Mouse (Mus musculus): ENCODE measurements around the gene Cwc22.
"Not testable (repeated sequence)": the region's sequence is repeated elsewhere in the genome, so short reads cannot be mapped to it uniquely, and the experiment has no call there.

Cwc22 gene

DNA sequence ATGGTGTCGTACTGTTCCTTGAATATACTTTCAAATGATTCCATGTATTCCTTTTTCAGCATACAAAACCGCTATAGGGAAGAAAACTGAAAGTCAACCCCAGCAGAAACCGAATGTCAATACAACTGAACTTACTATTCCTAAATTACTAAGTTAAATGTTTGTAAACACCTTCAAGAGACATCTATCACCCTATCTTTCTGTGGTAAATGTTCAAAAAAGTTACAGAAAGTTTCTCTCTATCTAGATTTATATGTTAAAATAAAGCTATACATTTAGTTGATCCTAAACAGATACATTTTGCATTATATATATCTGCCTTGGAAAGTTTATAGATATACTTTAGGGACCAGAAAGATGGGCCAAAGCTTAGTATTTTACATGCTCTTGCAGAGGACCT is 39.0 kb downstream of the Cwc22 start:
- in situ Hi-C loops (cut with MboI; ENCODE audit: unreplicated experiment in 2 of 2) = no loop called here

DNA sequence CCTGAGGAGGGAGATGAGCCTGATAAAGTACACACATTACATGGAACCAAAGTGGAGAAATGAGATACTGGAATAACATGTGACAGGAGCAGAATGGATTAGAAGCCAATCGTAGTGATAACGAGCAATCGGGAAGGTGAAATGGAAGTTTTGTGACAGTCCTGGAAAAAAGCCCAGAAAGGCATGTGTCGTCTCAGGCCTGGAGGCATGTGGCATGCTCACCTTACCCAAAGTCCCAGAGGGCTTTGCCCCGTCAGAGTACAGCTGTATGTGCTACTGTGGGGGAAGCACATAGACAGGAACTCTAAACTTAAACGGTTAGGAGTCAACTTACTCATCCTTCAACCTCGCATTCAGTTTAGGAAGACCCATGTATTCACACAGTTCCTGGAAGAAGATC is 41.2 kb downstream of the Cwc22 start:
- in situ Hi-C loops (cut with MboI; ENCODE audit: unreplicated experiment in 2 of 2) = no loop called here

DNA sequence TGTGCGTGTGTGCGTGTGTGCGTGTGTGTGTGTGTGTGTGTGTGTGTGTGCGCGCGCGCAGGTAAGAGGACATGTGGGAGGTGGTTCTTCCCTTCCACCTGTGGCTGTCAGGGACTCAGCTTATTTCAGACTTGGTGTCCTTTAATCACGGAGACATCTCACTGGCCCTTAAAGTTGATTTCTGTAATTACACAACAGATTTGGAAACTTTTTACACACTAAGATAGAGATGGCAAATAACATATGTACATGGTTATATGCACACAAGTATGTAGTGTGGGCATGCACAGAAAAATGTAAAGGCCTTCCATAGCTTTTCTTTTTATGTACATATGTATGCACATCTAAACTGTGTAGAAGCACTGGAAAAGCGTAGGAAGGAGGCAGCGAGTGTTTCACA is 41.7 kb downstream of the Cwc22 start:
- in situ Hi-C loops (cut with MboI; ENCODE audit: unreplicated experiment in 2 of 2) = no loop called here

DNA sequence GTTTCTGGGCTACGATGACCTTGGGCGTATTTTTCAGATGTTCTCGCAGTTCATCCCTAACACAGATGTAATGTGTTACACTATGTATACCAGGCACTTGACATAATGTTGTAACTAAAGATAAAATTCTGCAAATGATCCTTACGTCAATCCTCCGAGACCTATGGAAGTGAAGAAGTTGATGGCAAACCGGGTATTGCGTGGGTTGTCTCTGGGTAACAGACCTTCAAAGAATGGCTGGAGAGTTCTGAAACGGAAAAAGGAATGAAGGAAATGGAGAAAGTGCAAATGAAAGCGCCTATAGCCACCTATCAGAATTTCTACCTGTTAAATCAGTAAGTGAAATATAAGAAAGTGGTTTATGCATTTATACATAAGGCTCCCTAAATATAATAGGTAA is 42.2 kb downstream of the Cwc22 start:
- in situ Hi-C loops (cut with MboI; ENCODE audit: unreplicated experiment in 2 of 2) = no loop called here

DNA sequence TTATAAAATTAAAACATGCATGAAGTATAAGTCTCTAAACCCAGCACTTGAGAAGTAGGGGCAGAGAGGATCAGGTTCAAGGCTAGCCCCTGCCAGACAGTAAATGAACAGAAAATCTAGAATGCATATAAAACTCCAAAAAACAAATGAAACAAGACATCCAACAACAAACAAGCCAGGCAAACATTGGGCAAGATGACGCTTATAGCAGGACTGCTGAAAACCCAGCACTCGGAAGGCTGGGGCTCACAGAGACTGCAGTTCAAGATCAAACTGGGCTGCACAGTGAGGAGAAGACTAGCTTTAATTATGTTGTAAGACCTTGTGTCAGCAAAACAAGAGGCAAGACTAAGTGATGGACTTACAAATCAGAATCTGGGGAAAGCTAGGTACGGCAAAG is 43.1 kb downstream of the Cwc22 start:
- in situ Hi-C loops (cut with MboI; ENCODE audit: unreplicated experiment in 2 of 2) = no loop called here

DNA sequence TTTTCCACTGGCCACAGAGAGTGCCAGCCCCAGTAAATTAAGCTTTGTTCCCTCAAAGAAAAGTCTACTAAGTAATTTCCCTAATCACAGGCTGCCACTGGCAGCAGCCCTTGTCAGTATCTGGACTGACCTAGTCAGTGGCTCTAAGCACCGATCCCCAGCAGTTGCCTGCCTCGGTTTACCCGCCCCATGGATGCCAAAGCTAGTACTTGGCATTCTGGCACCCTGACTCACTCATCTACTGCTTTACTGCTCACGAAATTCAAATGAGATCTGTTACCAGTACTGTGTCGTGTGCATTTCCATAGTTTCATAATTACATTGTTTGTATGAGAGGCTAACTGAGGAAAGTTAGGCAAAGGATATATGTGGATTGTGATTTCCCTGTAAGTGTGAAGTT is 44.9 kb downstream of the Cwc22 start:
- in situ Hi-C loops (cut with MboI; ENCODE audit: unreplicated experiment in 2 of 2) = no loop called here

DNA sequence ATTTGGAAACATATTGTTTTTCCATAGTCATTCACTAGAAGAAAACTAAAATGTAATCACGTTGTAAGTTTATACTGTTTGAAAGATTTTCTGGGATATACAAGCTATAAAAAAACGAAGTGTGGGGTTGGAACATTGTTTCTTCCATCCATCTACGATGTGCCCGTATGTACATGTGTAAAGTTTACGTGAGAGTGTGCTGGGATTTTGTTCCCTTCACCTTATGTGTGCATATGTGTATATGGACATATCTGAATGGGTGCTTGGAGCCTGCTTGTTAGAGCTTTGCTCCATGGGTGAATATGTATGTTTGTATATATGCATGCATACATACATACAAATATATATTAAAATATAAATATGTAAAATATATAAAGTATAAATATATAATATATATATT is 45.4 kb downstream of the Cwc22 start:
- in situ Hi-C loops (cut with MboI; ENCODE audit: unreplicated experiment in 2 of 2) = no loop called here

DNA sequence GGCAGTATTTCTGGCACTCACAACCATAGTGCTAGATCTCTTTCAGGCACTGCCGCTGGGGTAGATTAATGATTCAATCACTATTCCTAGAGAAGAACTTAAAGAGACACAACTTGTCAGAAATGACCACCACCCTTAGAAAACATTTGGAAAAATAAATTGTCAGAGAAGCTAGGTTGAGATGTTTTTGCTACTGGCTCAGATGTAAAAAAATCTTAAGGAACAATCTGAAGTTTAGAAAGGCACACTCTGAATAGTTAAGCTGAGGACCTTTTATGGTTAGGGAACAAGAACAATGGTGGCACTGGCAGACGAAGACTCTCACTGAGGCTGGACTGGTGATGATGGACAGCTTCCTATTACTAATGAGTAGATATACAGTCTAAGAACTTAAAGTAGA is 46.1 kb downstream of the Cwc22 start:
- in situ Hi-C loops (cut with MboI; ENCODE audit: unreplicated experiment in 2 of 2) = no loop called here

DNA sequence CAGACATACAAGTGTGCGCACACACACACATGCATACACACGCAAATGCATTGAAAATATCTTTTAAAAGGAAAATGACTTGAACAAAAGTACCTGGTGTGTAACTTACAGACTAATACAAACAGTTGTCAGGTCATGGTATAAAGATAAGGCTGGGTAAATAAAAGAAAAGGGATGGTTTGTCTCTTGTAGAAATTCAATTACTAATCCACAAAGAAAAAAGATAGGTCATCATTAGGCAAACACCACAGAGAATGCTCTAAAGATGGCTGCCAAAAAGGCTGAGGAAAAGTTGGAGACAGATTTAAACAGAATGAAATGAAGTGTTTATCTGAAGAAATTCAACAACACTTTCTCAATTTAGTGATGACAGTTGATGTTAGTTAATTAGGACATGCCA is 47.7 kb downstream of the Cwc22 start:
- in situ Hi-C loops (cut with MboI; ENCODE audit: unreplicated experiment in 2 of 2) = no loop called here

DNA sequence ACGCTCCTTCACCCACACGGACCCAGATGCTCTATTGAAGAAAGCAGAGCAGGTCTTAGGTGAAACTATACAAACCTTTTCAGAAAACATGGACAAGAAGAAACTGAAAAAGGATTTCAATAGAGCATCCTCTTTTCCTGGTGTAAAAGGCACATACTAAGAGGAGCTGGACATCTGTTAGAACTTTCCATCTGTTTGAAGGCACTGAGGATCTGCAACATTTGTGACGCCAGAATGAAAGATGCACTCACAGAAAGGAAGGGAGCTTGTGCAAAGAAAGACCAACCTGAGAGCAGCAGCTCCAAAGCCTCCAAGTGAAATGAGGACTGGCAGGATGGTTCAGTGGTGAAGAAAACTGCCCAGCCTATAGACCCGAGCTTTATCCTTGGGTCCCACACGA is 48.2 kb downstream of the Cwc22 start:
- in situ Hi-C loops (cut with MboI; ENCODE audit: unreplicated experiment in 2 of 2) = no loop called here

DNA sequence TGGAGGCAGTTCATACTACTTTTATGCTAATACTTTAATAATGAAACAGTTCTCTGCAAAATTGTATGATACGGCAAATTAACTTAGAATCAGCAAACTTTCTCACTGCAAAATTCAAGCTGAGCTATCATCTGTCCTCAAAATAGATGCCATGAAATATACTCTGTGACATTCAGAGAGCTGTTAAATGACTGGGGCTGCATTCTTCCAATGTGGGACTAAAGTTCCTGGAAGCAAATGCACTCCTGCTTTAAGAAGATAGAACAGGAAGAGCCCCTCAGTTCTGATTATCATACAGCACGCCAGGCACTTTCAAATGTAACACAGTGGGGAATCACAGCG is 48.6 kb downstream of the Cwc22 start:
- in situ Hi-C loops (cut with MboI; ENCODE audit: unreplicated experiment in 2 of 2) = no loop called here

DNA sequence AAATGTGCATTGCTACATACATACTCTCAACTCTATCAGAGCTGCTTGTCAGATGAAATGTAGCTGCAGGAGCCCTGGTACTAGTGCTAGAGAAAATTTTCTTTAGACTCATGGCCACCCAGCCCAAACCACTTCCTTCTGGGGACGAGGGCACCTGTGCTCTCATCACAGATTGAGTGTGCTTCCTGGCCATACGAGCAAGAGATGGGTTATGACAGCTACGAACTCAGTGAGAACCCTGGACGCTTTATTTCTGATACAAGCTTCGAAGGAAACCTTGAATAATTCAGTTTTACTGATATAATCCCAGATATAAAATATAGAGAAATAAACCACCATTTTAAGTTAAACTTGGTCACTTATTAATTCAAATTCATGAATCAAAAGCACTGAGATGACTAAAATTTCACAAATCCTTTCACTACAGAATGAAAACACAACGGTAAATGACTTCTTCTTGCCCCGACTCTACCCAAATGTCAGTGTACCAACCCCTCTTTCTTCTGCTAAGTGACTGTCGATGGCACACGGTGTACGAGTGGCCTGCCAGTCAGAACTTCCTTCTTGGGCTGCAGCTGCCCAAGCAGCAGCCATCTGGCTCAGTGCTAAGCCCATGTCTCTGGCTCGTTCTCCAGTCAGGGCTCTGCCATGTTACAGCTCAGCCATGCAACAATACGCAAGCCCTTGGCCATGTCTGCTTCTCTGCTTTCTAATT is 49.2 kb downstream of the Cwc22 start:
- in situ Hi-C loops (cut with MboI; ENCODE audit: unreplicated experiment in 2 of 2) = no loop called here

DNA sequence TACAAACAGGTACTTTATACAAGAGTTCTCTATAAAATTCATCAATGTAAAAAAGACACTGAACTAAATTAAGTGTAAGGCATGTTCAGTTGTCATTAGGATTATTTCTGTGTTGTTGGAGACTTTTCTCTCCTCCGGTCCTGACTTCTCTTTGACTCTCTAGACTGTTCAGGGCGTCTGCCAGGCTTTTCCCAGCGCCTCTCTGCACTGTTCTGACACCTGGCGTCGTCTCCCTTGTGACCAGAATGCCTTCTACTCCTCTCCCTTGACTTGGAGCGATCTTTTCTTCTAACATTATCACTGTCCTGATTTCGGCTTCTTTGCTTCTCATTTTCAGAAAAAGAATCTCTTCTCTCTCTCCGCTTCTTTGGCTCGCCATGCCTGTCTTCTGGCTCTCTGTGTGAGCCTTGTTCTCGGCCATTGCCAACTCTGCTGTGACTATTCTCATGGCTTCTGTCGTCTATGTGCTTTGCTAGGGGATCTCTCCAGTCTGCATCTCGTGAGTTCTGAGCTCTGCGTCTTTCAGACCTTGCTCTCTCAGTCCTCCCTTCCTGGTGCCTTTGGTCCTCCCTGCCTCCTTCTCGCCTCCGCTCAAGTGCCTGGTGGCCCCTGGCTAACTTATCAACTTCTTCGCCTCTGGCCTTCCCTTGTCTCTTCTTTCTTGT is 50.1 kb downstream of the Cwc22 start:
- in situ Hi-C loops (cut with MboI; ENCODE audit: unreplicated experiment in 2 of 2) = not testable (repeated sequence)

DNA sequence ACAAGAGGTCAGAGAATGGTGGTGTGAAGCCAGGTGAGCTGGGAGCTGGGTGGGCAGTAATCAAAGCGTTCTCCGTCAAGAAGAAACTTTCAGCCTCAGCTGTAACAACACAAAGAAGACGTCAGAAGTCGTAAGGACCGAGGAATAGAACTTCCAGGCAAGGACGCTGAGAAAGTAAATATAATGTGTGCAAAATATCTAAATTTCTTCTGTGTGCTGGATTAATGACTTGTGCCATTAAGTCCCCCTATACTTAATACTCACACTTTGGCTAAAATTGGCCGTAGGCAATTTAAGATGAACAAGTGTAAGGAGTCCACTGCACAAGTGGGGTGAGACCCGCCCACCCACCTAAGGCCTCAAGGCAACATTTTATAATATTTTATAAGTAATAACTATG is 51.3 kb downstream of the Cwc22 start:
- in situ Hi-C loops (cut with MboI; ENCODE audit: unreplicated experiment in 2 of 2) = no loop called here

DNA sequence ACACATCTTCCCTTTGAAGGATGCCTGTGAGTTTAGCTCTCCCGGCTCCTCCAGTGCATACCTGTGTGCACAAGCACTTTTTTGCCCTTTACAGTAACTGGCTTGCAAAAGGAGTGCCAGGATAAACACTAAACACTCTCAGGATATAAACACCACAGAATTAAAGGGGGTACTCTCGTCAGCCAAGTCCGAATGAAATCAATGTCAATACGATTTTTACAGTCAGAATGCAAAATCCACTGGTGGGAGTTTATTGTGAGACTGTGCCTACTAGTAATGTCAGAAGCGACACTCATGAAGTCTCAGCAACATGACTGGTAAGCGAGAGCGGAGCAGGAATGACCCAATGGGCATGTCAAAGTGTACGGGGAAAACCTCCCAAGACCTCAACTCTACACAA is 52.7 kb downstream of the Cwc22 start:
- in situ Hi-C loops (cut with MboI; ENCODE audit: unreplicated experiment in 2 of 2) = no loop called here

DNA sequence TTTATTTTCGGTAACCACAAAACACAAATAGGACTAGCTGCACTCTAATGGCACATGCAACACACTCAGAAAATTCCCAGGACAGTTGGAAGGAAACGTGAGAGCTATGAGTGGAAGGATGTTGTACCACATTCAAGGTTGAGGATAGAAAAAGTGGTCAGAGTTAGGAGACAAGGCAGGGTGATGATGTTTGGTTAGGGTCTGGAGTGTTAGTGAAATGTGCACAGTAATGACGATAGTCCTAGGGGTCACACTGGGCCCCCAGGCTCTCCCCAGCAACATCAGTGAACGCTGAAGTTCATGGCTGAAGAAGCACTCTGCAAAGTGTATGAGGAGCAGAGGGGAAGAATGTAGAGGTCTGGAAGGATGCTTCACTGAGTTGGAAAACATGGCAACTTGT is 53.6 kb downstream of the Cwc22 start:
- in situ Hi-C loops (cut with MboI; ENCODE audit: unreplicated experiment in 2 of 2) = no loop called here

DNA sequence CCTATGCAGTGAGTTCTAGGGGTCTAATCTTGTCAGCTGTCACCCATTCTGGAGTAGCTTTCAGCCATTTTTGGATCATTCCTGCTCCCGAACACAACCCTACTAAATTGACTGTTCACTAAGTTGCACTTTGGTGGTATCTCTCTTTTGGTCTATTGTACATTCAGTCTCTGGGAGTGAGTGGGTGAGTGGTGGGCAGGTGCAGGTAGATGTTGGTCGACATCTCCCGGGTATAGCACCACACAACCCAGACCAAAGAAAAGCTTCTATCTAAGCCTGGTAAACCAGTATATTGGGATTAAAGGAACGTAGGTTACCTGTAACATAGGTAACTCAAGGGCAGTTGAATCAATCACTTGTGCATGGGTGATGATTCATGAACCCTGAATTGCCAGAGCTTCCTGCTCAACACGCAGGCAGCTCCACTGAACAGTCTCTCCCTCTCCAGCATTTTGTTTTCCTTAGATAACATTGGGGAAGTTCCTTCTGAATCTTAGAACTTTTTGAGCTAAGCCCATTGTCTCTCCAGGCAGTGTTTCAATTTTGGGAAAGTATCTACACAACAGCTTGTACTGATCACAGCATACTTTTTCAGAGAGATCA is 55.2 kb downstream of the Cwc22 start:
- in situ Hi-C loops (cut with MboI; ENCODE audit: unreplicated experiment in 2 of 2) = no loop called here

DNA sequence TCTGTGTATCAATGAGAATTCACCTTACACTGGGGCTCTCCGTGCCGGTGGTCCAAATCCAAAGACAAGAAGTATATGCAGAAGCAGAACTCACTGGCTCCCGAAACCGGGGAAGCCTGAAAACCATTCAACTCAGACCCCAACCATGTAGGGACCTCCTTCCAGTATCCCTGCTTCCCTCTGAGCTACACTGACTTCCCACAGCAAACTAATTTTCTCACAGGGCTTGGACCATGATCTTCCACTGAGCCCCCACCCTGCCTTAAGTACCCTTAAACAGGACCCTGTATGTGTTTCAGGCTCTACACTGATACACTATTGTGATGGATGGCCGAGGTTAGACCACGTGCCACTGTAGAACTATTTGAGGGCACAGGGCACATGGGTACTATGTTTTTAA is 56.2 kb downstream of the Cwc22 start:
- in situ Hi-C loops (cut with MboI; ENCODE audit: unreplicated experiment in 2 of 2) = no loop called here

DNA sequence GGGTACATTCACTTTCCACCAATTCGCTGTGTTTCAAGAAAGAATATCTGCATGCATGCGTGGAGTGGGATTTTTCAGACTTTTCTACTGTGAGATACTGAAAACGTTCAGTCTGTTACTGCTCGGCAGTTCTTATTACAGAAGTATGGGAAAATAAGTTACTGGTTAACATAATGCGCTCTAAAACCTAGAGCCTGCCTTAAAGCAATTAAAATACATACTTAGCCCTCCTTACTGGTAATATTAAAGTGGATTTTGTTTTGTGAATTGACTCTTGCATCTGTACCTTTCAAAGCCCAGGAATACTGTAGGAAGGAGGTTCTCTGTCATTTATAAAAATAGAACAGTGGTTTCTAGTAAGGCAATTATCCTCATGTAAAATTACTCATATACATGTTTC is 56.8 kb downstream of the Cwc22 start:
- in situ Hi-C loops (cut with MboI; ENCODE audit: unreplicated experiment in 2 of 2) = no loop called here

DNA sequence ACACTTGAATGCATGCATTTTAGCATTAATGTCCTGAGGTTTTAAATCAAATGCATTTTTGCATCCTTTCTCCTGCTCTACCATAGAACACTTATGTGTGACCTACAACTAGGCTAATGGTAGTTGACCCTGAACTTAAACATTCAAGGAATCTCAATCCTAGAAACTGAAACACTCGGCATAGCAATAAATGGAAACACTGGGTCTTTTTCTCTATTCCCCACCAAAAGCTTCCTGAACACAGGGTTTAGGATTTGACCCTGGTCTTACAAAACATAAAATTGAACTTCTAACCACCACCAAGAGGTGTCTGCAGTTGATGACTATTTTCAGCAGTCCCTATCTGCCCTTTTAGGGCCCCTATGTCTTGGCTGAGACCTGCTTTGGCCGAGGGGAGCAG is 57.3 kb downstream of the Cwc22 start:
- in situ Hi-C loops (cut with MboI; ENCODE audit: unreplicated experiment in 2 of 2) = no loop called here

DNA sequence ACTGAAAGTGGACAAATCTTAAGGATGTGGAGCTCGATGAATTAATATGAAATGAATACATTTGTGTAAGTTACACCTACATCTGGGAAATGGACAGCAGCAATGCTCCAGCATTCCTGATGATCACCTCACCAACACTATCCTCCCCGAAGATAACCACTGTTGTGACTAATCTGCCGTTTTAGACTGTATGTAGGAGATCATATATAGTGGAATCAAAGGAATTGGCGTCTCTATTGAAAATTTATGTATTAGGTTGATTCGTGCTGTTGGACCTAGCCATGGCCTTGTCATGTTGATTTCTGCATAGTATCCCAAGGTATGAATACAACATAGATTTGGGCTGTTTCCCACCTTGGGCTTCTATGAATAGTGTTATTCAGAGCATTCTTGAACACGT is 58.1 kb downstream of the Cwc22 start:
- in situ Hi-C loops (cut with MboI; ENCODE audit: unreplicated experiment in 2 of 2) = no loop called here

DNA sequence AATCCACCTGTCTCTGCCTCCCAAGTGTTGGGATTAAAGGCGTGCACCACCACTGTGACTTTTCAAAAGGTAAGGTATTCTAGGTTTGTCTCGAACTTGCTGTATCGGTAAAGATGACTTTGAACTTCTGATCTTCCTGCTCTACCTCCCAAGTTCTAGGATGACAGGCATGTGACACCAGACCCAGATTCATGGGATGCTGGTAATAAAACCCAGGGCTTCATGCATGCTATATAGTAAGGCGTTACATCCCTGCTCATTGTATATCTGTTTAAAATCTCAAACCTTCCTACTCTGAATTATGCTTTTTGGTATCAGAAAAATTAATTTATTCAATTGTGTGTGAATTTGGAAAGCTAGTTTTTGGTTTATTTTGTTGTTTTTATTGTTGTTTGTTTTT is 59.0 kb downstream of the Cwc22 start:
- in situ Hi-C loops (cut with MboI; ENCODE audit: unreplicated experiment in 2 of 2) = no loop called here
